Mouse (Mus musculus): Measurements from ENCODE around the gene Trmu. TPM values are rescaled to one million over a fixed set of nuclear protein-coding genes. Genes with fewer than 3 reads are reported as not detected.
A peak's percentile ranks its signal among the peaks of the same experiment; 100 is the strongest.

Gene Trmu
- polyA plus RNA-seq, 1 experiment from 2014 or later: 26.6 TPM

- H3K36me3 ChIP-seq (ENCODE audit: insufficient read depth, low read length): no peaks in the 10 kb centered on the region
- ATAC-seq (no peak), DNase-seq (ENCODE audit: low spot score) (peak; percentile 51)
- H3K27ac ChIP-seq (ENCODE audit: low read length): no peak overlapping the region
- H3K9ac ChIP-seq (replicated peaks; ENCODE audit: low read depth): no peak overlapping the region
- 37% methylated on average over 2 of the region's 2 CpGs for WGBS
- no peaks in the 10 kb centered on the region for H3K9me3 ChIP-seq (ENCODE audit: low read length)
- H3K4me3 ChIP-seq (ENCODE audit: low read depth, low read length): no peak overlapping the region
- no peaks in the 10 kb centered on the region for H3K27me3 ChIP-seq (replicated peaks; ENCODE audit: insufficient read depth, low read length)
- TF ChIP-seq CTCF (IDR thresholded peaks at IDR 0.05) (peak; percentile 90), EP300 (IDR thresholded peaks at IDR 0.05) (no peak)
- H3K4me2 ChIP-seq (replicated peaks; ENCODE audit: low read depth, low read length): no peak overlapping the region
- H3K4me1 ChIP-seq (ENCODE audit: insufficient read depth, low read depth, low read length): no peaks in the 10 kb centered on the region
Observed at GRCm38 (mm10) chr15:85913605-85914004, 34.5 kb downstream of the Trmu start.

- Histone ChIP-seq H3K27me3 (replicated peaks; ENCODE audit: insufficient read depth, low read length) (no peaks in the 10 kb centered on the region), H3K27ac (ENCODE audit: low read length) (no peak overlapping the region), H3K4me1 (ENCODE audit: insufficient read depth, low read depth, low read length) (no peaks in the 10 kb centered on the region), H3K9me3 (ENCODE audit: low read length) (no peaks in the 10 kb centered on the region), H3K4me2 (replicated peaks; ENCODE audit: low read depth, low read length) (no peak overlapping the region), H3K36me3 (ENCODE audit: insufficient read depth, low read length) (no peaks in the 10 kb centered on the region), H3K4me3 (ENCODE audit: low read depth, low read length) (no peak overlapping the region), H3K9ac (replicated peaks; ENCODE audit: low read depth) (no peak overlapping the region)
- DNase-seq (ENCODE audit: low spot score): no peak
- TF ChIP-seq CTCF (IDR thresholded peaks at IDR 0.05): no peak
- no peak for TF ChIP-seq EP300 (IDR thresholded peaks at IDR 0.05)
- ATAC-seq: no peak
- WGBS: 53% methylated on average over 8 of the region's 8 CpGs
Observed at GRCm38 (mm10) chr15:85919191-85919891, 40.2 kb downstream of the Trmu start.

- Histone ChIP-seq H3K4me2 (replicated peaks; ENCODE audit: low read depth, low read length) (no peak overlapping the region), H3K4me1 (ENCODE audit: insufficient read depth, low read depth, low read length) (no peaks in the 10 kb centered on the region), H3K4me3 (ENCODE audit: low read depth, low read length) (no peak overlapping the region), H3K9ac (replicated peaks; ENCODE audit: low read depth) (no peak overlapping the region), H3K27ac (ENCODE audit: low read length) (no peak overlapping the region), H3K36me3 (ENCODE audit: insufficient read depth, low read length) (no peaks in the 10 kb centered on the region), H3K9me3 (ENCODE audit: low read length) (no peaks in the 10 kb centered on the region), H3K27me3 (replicated peaks; ENCODE audit: insufficient read depth, low read length) (no peaks in the 10 kb centered on the region)
- DNase-seq (ENCODE audit: low spot score) (no peak), ATAC-seq (no peak)
- 84% methylated on average over 8 of the region's 8 CpGs for WGBS
- TF ChIP-seq EP300 (IDR thresholded peaks at IDR 0.05) (no peak), CTCF (IDR thresholded peaks at IDR 0.05) (no peak)
Observed at GRCm38 (mm10) chr15:85919892-85920248, 40.8 kb downstream of the Trmu start.

- H3K36me3 ChIP-seq (ENCODE audit: insufficient read depth, low read length): no peaks in the 10 kb centered on the region
- no peaks in the 10 kb centered on the region for H3K27me3 ChIP-seq (replicated peaks; ENCODE audit: insufficient read depth, low read length)
- WGBS: 85% methylated on average over 11 of the region's 11 CpGs
- H3K4me3 ChIP-seq (ENCODE audit: low read depth, low read length): no peak overlapping the region
- no peak for DNase-seq (ENCODE audit: low spot score)
- H3K4me2 ChIP-seq (replicated peaks; ENCODE audit: low read depth, low read length): no peak overlapping the region
- ATAC-seq: no peak
- H3K4me1 ChIP-seq (ENCODE audit: insufficient read depth, low read depth, low read length): no peaks in the 10 kb centered on the region
- TF ChIP-seq EP300 (IDR thresholded peaks at IDR 0.05) (no peak), CTCF (IDR thresholded peaks at IDR 0.05) (no peak)
- H3K27ac ChIP-seq (ENCODE audit: low read length): no peak overlapping the region
- no peaks in the 10 kb centered on the region for H3K9me3 ChIP-seq (ENCODE audit: low read length)
- H3K9ac ChIP-seq (replicated peaks; ENCODE audit: low read depth): no peak overlapping the region
Observed at GRCm38 (mm10) chr15:85921855-85922254, 42.7 kb downstream of the Trmu start.

- Histone ChIP-seq H3K4me1 (ENCODE audit: insufficient read depth, low read depth, low read length) (no peaks in the 10 kb centered on the region), H3K36me3 (ENCODE audit: insufficient read depth, low read length) (no peaks in the 10 kb centered on the region), H3K9ac (replicated peaks; ENCODE audit: low read depth) (no peak overlapping the region), H3K9me3 (ENCODE audit: low read length) (no peaks in the 10 kb centered on the region), H3K27ac (ENCODE audit: low read length) (no peak overlapping the region), H3K4me2 (replicated peaks; ENCODE audit: low read depth, low read length) (no peak overlapping the region), H3K27me3 (replicated peaks; ENCODE audit: insufficient read depth, low read length) (no peaks in the 10 kb centered on the region), H3K4me3 (ENCODE audit: low read depth, low read length) (no peak overlapping the region)
- TF ChIP-seq CTCF (IDR thresholded peaks at IDR 0.05) (no peak), EP300 (IDR thresholded peaks at IDR 0.05) (no peak)
- DNase-seq (ENCODE audit: low spot score) (no peak), ATAC-seq (no peak)
- WGBS: 69% methylated on average over 12 of the region's 12 CpGs
Observed at GRCm38 (mm10) chr15:85928161-85928560, 49.0 kb downstream of the Trmu start.

- H3K27ac ChIP-seq (ENCODE audit: low read length): 0 out of 2 replicates have a peak overlapping the region, but pooled peaks have one; percentile 21
- H3K36me3 ChIP-seq (ENCODE audit: insufficient read depth, low read length): no peaks in the 10 kb centered on the region
- H3K4me2 ChIP-seq (replicated peaks; ENCODE audit: low read depth, low read length): no peak overlapping the region
- TF ChIP-seq EP300 (IDR thresholded peaks at IDR 0.05) (peak; percentile 33; the same call in 1 of the 2 replicates), CTCF (IDR thresholded peaks at IDR 0.05) (no peak)
- H3K4me1 ChIP-seq (ENCODE audit: insufficient read depth, low read depth, low read length): no peaks in the 10 kb centered on the region
- ATAC-seq (peak; percentile 98), DNase-seq (ENCODE audit: low spot score) (peak; percentile 95)
- H3K4me3 ChIP-seq (ENCODE audit: low read depth, low read length): no peak overlapping the region
- 15% methylated on average over 5 of the region's 5 CpGs for WGBS
- H3K9me3 ChIP-seq (ENCODE audit: low read length): no peaks in the 10 kb centered on the region
- no peak overlapping the region for H3K9ac ChIP-seq (replicated peaks; ENCODE audit: low read depth)
- H3K27me3 ChIP-seq (replicated peaks; ENCODE audit: insufficient read depth, low read length): no peaks in the 10 kb centered on the region
Observed at GRCm38 (mm10) chr15:85935627-85936049, 56.5 kb downstream of the Trmu start.

Other genes with a start within 250 kb of the Trmu start
- 5.1 and 5.2 TPM in 2 replicates for gene Ppara, start 144.3 kb upstream of the Trmu start, polyA plus RNA-seq (2015; fragmentation: Nextera tagmentation; extraction: Ambion mirVana)
- gene Cdpf1, start 67.6 kb upstream of the Trmu start, polyA plus RNA-seq (2015; fragmentation: Nextera tagmentation; extraction: Ambion mirVana): 46.8 and 48.3 TPM in 2 replicates
- 0.04 and 0.08 TPM in 2 replicates for gene Pkdrej, start 57.6 kb upstream of the Trmu start, polyA plus RNA-seq (2015; fragmentation: Nextera tagmentation; extraction: Ambion mirVana)
- gene Ttc38, start 47.0 kb upstream of the Trmu start, polyA plus RNA-seq (2015; fragmentation: Nextera tagmentation; extraction: Ambion mirVana): 8.7 and 9.1 TPM in 2 replicates
- gene Gtse1, start 19.6 kb upstream of the Trmu start, polyA plus RNA-seq (2015; fragmentation: Nextera tagmentation; extraction: Ambion mirVana): 1.5 and 2.3 TPM in 2 replicates
- gene Celsr1, start 154.5 kb downstream of the Trmu start, polyA plus RNA-seq (2015; fragmentation: Nextera tagmentation; extraction: Ambion mirVana): 2.1 and 2.2 TPM in 2 replicates
- 9.9 and 11.1 TPM in 2 replicates for gene Gramd4, start 178.4 kb downstream of the Trmu start, polyA plus RNA-seq (2015; fragmentation: Nextera tagmentation; extraction: Ambion mirVana)

All from lung, postnatal 0 days (tissue).